Mouse (Mus musculus) lung, embryonic 16.5 days (tissue): Measurements from ENCODE around the gene Ccsap. TPM values are rescaled to one million over a fixed set of nuclear protein-coding genes. Genes with fewer than 3 reads are reported as not detected.

Experiments
- ATAC-seq: fragments of 200-750 bp; cut with Nextera tagmentation; 2 replicates; pipeline ENCODE4 v1.8.0; 2017; ENCODE audit warnings: low read depth, mild to moderate bottlenecking, moderate library complexity
- H3K27ac ChIP-seq: fragments of 300-500 bp; sonication (generic); 2 replicates; pipeline ENCODE4 v1.5.1; 2014; ENCODE audit warnings: mild to moderate bottlenecking, control low read depth, low read length
- H3K27me3 ChIP-seq: fragments of 300-500 bp; sonication (generic); 2 replicates; pipeline ENCODE4 v1.6.1; 2014; ENCODE audit warnings: low read depth, low read length, mixed read lengths; ENCODE audit not compliant: control insufficient read depth, insufficient read depth
- H3K36me3 ChIP-seq: fragments of 300-500 bp; sonication (generic); 2 replicates; pipeline ENCODE4 v1.6.1; 2014; ENCODE audit warnings: low read length; ENCODE audit not compliant: control insufficient read depth, insufficient read depth
- H3K4me1 ChIP-seq: fragments of 300-500 bp; sonication (generic); replicated peaks from 2 replicates; pipeline ENCODE4 v1.6.1; 2014; ENCODE audit warnings: low read length, mixed read lengths; ENCODE audit not compliant: control insufficient read depth, insufficient read depth
- H3K4me2 ChIP-seq: fragments of 300-500 bp; sonication (generic); 2 replicates; pipeline ENCODE4 v1.6.1; 2014; ENCODE audit warnings: low read depth, low read length, control low read depth
- H3K4me3 ChIP-seq: fragments of 300-500 bp; sonication (generic); 2 replicates; pipeline ENCODE4 v1.5.1; 2014; ENCODE audit warnings: mild to moderate bottlenecking, low read length, control low read depth
- H3K9ac ChIP-seq: fragments of 300-500 bp; sonication (generic); 2 replicates; pipeline ENCODE4 v1.6.1; 2014; ENCODE audit warnings: low read length, control low read depth
- H3K9me3 ChIP-seq: fragments of 300-500 bp; sonication (generic); 2 replicates; pipeline ENCODE4 v1.6.1; 2016; ENCODE audit warnings: low read length; ENCODE audit not compliant: control insufficient read depth
- WGBS: fragments of 180-500 bp; shearing (Covaris S2); extraction: QIAGEN DNeasy Blood & Tissue Kit; methylation state at CpG from one replicate; pipeline ENCODE4 v1.1.7; 2014; 5-methylcytosine and 5-hydroxymethylcytosine counted together
- polyA plus RNA-seq: library from polyadenylated mRNA; unstranded; fragments of >200 nt; fragmentation: Nextera tagmentation; extraction: Ambion mirVana; gene quantifications from 2 replicates; pipeline ENCODE4 v1.2.1, GENCODE M21; 2015

Ccsap gene
- polyA plus RNA-seq, 1 experiment from 2014 or later = 4.4 TPM

DNA sequence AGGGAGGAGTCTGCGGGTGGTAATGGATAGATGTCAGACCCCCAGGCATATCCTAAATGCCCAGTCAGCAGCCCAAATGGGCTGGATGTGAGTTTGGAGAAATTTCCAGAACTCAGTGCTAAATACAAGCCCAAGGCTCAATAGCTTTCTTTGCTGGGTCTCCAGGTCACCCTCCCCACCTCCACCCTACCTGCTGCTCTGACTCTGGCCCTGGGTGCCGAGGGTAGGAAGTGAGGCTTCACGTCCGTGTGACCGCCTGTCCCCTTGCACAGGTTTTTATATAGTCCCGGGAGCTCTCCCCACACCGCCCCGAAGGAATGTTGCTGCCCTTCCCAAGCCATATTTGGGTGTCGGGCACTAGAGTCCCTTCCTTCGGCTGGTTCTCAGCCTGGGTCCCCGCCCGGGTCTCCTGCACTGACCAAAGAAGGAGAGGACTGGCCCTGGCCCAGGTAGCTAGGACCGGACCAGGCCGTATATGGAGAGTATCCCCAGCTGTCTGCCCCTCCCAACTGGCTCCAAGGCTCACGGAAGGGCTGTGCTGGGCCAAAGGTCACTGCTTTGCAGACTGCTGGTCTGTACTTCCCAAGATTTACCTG, 34.6 kb upstream of the Ccsap start, which contains the start of gene Acta1:
TSS of gene Acta1 (minus strand) at position 250 of the 596 bp plus-strand sequence.
- no peaks in the 10 kb centered on the region; the same call in 1 of the 2 replicates for H3K36me3 ChIP-seq
- H3K4me3 ChIP-seq = no peak within 1 kb of the TSS
- no peaks in the 10 kb centered on the region for H3K4me1 ChIP-seq
- H3K27me3 ChIP-seq = peaks cover 54% of the 10 kb centered on the region
- no peak within 1 kb of the TSS for H3K27ac ChIP-seq
- H3K4me2 ChIP-seq = no peak within 1 kb of the TSS
- ATAC-seq = no peak
- 23% methylated on average over 15 of the region's 15 CpGs for WGBS
- no peaks in the 10 kb centered on the region for H3K9me3 ChIP-seq
- no peak within 1 kb of the TSS for H3K9ac ChIP-seq

DNA sequence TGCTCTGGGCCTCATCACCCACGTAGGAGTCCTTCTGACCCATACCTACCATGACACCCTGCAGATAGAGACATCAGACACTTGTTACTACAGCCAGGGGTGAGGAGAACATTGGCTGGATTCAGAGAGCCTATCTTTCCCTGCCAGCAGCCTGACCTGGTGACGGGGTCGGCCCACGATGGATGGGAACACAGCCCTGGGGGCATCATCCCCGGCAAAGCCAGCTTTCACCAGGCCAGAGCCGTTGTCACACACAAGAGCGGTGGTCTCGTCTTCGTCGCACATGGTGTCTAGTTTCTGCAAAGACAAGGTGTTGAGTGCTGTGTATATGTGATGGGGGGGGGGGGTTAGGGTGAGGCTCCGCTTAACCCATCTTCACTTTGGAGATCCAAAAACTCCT, 33.4 kb upstream of the Ccsap start:
- 69% methylated on average over 11 of the region's 11 CpGs for WGBS
- H3K9ac ChIP-seq = no peak overlapping the region
- H3K36me3 ChIP-seq = no peaks in the 10 kb centered on the region
- no peak overlapping the region for H3K27ac ChIP-seq
- no peak for ATAC-seq
- no peak overlapping the region for H3K4me2 ChIP-seq
- no peaks in the 10 kb centered on the region for H3K9me3 ChIP-seq
- H3K27me3 ChIP-seq = peaks cover 54% of the 10 kb centered on the region
- no peak overlapping the region for H3K4me3 ChIP-seq
- H3K4me1 ChIP-seq = no peaks in the 10 kb centered on the region

DNA sequence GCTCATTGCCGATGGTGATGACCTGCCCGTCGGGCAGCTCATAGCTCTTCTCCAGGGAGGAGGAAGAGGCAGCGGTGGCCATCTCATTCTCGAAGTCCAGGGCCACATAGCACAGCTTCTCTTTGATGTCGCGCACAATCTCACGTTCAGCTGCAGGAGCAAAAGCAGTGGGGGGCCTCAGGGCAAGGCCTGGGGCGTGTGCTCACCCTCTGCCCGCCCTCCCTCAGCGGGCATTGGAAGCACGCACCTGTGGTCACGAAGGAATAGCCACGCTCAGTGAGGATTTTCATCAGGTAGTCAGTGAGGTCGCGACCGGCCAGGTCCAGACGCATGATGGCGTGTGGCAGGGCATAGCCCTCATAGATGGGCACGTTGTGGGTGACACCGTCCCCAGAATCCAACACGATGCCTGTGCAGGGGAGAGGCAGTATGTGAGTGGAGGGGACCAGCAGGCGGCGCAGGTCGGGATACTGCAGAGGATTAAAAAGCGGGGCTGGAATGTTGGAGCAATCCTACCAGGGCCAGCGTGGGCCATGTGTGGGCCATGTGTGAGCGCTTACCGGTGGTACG, 32.7 kb upstream of the Ccsap start:
- peaks cover 54% of the 10 kb centered on the region for H3K27me3 ChIP-seq
- H3K27ac ChIP-seq = no peak overlapping the region
- H3K4me3 ChIP-seq = no peak overlapping the region
- H3K4me2 ChIP-seq = no peak overlapping the region
- 14% methylated on average over 30 of the region's 30 CpGs for WGBS
- H3K9ac ChIP-seq = no peak overlapping the region
- no peaks in the 10 kb centered on the region for H3K36me3 ChIP-seq
- H3K9me3 ChIP-seq = no peaks in the 10 kb centered on the region
- ATAC-seq = no peak
- H3K4me1 ChIP-seq = no peaks in the 10 kb centered on the region

DNA sequence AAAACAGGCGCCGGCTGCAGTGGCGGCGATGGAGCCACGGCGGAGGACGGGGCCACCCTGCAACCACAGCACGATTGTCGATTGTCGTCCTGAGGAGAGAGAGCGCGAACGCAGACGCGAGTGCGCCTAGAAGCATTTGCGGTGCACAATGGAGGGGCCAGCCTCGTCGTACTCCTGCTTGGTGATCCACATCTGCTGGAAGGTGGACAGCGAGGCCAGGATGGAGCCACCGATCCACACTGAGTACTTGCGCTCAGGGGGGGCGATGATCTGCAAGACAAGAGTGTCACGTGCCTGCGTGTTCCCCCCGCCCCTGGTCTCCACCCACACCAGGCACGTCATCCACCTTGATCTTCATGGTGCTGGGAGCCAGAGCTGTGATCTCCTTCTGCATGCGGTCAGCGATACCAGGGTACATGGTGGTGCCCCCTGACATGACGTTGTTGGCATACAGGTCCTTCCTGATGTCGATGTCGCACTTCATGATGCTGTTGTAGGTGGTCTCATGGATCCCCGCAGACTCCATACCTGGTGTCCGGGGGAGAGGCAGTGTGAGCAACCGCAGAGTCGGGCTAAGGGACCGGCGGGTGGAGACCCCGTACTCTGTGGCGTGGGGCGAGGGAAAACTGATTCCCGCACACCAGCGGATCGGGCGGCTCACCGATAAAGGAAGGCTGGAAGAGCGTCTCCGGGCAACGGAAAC, 32.0 kb upstream of the Ccsap start:
- H3K4me2 ChIP-seq = no peak overlapping the region

GRCm38 (mm10) chr8:123891271-123891670, 31.3 kb upstream of the Ccsap start:
- Histone ChIP-seq H3K9me3 (no peaks in the 10 kb centered on the region), H3K27me3 (peaks cover 54% of the 10 kb centered on the region), H3K4me1 (no peaks in the 10 kb centered on the region), H3K4me2 (no peak overlapping the region), H3K36me3 (no peaks in the 10 kb centered on the region), H3K27ac (no peak overlapping the region), H3K9ac (no peak overlapping the region), H3K4me3 (no peak overlapping the region)
- no peak for ATAC-seq
- WGBS = under 1% methylated on average over 11 of the region's 11 CpGs

More for the DNA sequence above, 32.0 kb upstream of the Ccsap start:
- H3K27me3 ChIP-seq = peaks cover 54% of the 10 kb centered on the region
- no peaks in the 10 kb centered on the region for H3K36me3 ChIP-seq
- H3K9me3 ChIP-seq = no peaks in the 10 kb centered on the region
- H3K4me1 ChIP-seq = no peaks in the 10 kb centered on the region
- WGBS = 1% methylated on average over 49 of the region's 49 CpGs
- ATAC-seq = no peak
- no peak overlapping the region for H3K9ac ChIP-seq
- no peak overlapping the region for H3K27ac ChIP-seq
- no peak overlapping the region for H3K4me3 ChIP-seq

DNA sequence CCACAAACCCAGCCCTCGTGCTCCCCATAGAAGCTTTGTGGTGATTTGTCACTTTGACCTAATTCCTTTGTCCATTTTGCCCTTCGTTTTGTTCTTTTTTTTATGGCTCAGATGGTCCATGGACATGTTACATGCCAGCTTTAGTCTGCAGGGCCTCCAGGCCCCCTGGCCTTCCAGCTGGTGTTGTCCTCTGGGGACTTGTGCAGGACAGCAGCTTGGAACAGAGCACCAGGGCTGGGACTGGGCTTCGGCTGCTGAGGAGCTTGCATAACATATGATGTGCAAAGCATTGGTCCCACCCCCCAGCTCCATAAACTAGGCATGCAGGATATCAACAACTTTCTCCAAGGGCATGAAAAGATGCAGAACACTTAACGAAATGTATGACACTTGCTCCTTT, 29.8 kb upstream of the Ccsap start:
- Histone ChIP-seq H3K27me3 (peaks cover 46% of the 10 kb centered on the region), H3K9ac (no peak overlapping the region)

GRCm38 (mm10) chr8:123887956-123888355, 27.9 kb upstream of the Ccsap start:
- no peak overlapping the region for H3K9ac ChIP-seq
- H3K4me3 ChIP-seq = no peak overlapping the region
- ATAC-seq = no peak
- H3K9me3 ChIP-seq = no peaks in the 10 kb centered on the region
- no peak overlapping the region for H3K27ac ChIP-seq
- H3K4me1 ChIP-seq = no peaks in the 10 kb centered on the region
- 74% methylated on average over 2 of the region's 2 CpGs for WGBS
- H3K27me3 ChIP-seq = peaks cover 28% of the 10 kb centered on the region
- no peak overlapping the region for H3K4me2 ChIP-seq
- H3K36me3 ChIP-seq = no peaks in the 10 kb centered on the region

More for the DNA sequence above, 29.8 kb upstream of the Ccsap start:
- Histone ChIP-seq H3K9me3 (no peaks in the 10 kb centered on the region), H3K36me3 (no peaks in the 10 kb centered on the region), H3K27ac (no peak overlapping the region), H3K4me3 (no peak overlapping the region), H3K4me2 (no peak overlapping the region), H3K4me1 (no peaks in the 10 kb centered on the region)
- no peak for ATAC-seq
- WGBS = 59% methylated on average over 4 of the region's 4 CpGs

- Histone ChIP-seq H3K4me3 (no peak overlapping the region), H3K9ac (no peak overlapping the region), H3K27ac (no peak overlapping the region), H3K9me3 (no peaks in the 10 kb centered on the region), H3K4me1 (no peaks in the 10 kb centered on the region), H3K4me2 (no peak overlapping the region), H3K36me3 (no peaks in the 10 kb centered on the region), H3K27me3 (peaks cover 20% of the 10 kb centered on the region)
- ATAC-seq = no peak
- 87% methylated on average over 4 of the region's 4 CpGs for WGBS
Observed at GRCm38 (mm10) chr8:123887163-123887562, 27.2 kb upstream of the Ccsap start.

- no peaks in the 10 kb centered on the region for H3K4me1 ChIP-seq
- H3K27me3 ChIP-seq = no peaks in the 10 kb centered on the region; the same call in 1 of the 2 replicates
- no peak overlapping the region for H3K9ac ChIP-seq
- H3K9me3 ChIP-seq = no peaks in the 10 kb centered on the region
- no peak overlapping the region for H3K27ac ChIP-seq
- ATAC-seq = peak; percentile 52
- no peak overlapping the region for H3K4me3 ChIP-seq
- H3K4me2 ChIP-seq = no peak overlapping the region
- WGBS = 4% methylated on average over 13 of the region's 14 CpGs
- H3K36me3 ChIP-seq = no peaks in the 10 kb centered on the region
Observed at GRCm38 (mm10) chr8:123884721-123885565, 24.9 kb upstream of the Ccsap start.
